Mouse (Mus musculus) megakaryocyte, embryonic 14.5 days (primary cell): Measurements from ENCODE around the gene Ino80. TPM values are rescaled to one million over a fixed set of nuclear protein-coding genes. Genes with fewer than 3 reads are reported as not detected.

Source experiments
- H3K27me3 ChIP-seq: replicated peaks from 2 replicates; pipeline ENCODE3; 2012; ENCODE audit warnings: inconsistent platforms
- H3K36me3 ChIP-seq: replicated peaks from 2 replicates; pipeline ENCODE3; 2012; ENCODE audit warnings: low read length, inconsistent platforms, mixed read lengths
- H3K4me1 ChIP-seq: 2 replicates; pipeline ENCODE4 v1.6.1; 2012; ENCODE audit warnings: inconsistent platforms
- H3K4me3 ChIP-seq: replicated peaks from 2 replicates; pipeline ENCODE3; 2012; ENCODE audit warnings: moderate library complexity, mild to moderate bottlenecking, inconsistent platforms
- H3K9me3 ChIP-seq: 2 replicates; pipeline ENCODE4 v1.6.1; 2012; ENCODE audit warnings: inconsistent platforms
- FLI1 ChIP-seq: IDR thresholded peaks from 2 replicates; pipeline ENCODE4 v1.6.1; 2012; ENCODE audit warnings: low read length, inconsistent platforms, mixed read lengths
- GATA1 ChIP-seq: IDR thresholded peaks from 3 replicates; pipeline ENCODE4 v1.6.1; 2012; ENCODE audit warnings: mixed read lengths, low read length, inconsistent platforms, borderline replicate concordance
- polyA plus RNA-seq: library from polyadenylated mRNA; stranded (reverse); fragments of >175 nt; gene quantifications from 2 replicates; pipeline ENCODE4 v1.2.3, GENCODE M21; 2012; ENCODE audit warnings: low replicate concordance; ENCODE audit not compliant: insufficient read depth

The Ino80 gene
- polyA plus RNA-seq, 1 experiment: 2.7 TPM

GRCm38 (mm10) chr2:119500965-119501652, 23.6 kb upstream of the Ino80 start:
- Histone ChIP-seq H3K4me3 (no peak overlapping the region), H3K27me3 (peaks cover 5% of the 10 kb centered on the region), H3K4me1 (peaks cover 8% of the 10 kb centered on the region), H3K9me3 (no peaks in the 10 kb centered on the region), H3K36me3 (no peaks in the 10 kb centered on the region)
- TF ChIP-seq GATA1 (no peak), FLI1 (no peak)

- peaks cover 5% of the 10 kb centered on the region for H3K27me3 ChIP-seq
- peaks cover 7% of the 10 kb centered on the region for H3K4me1 ChIP-seq
- no peaks in the 10 kb centered on the region for H3K36me3 ChIP-seq
- no peak overlapping the region for H3K4me3 ChIP-seq
- TF ChIP-seq FLI1 (no peak), GATA1 (no peak)
- no peaks in the 10 kb centered on the region for H3K9me3 ChIP-seq
These were observed 21.4 kb upstream of the Ino80 start for GRCm38 (mm10) chr2:119498859-119499258.

DNA sequence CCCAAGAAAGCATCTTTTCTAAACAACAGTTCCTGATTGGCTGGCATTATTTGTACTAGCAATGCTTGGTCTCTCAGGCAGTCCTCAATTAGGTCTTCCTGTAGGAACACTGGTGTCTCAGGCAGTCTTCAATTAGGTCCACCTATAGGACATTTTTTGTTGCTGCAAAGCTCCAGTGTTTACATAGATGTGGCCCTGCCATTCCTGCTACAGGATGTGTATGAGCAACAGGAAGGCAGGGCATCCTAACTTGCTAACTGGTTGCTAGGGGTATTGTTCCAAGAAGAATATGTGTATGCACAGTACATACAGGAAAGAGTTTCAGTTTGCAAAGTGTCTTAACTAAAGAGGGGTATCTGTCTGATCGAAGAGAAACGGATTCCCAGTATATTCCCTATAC, 18.6 kb upstream of the Ino80 start:
- no peak for TF ChIP-seq FLI1
- TF ChIP-seq GATA1: no peak
- Histone ChIP-seq H3K36me3 (no peaks in the 10 kb centered on the region), H3K4me1 (peaks cover 19% of the 10 kb centered on the region), H3K4me3 (no peak overlapping the region), H3K27me3 (peaks cover 5% of the 10 kb centered on the region), H3K9me3 (no peaks in the 10 kb centered on the region)

GRCm38 (mm10) chr2:119491953-119492352, 14.5 kb upstream of the Ino80 start:
- Histone ChIP-seq H3K4me1 (peaks cover 23% of the 10 kb centered on the region), H3K9me3 (no peaks in the 10 kb centered on the region), H3K36me3 (no peaks in the 10 kb centered on the region), H3K4me3 (no peak overlapping the region), H3K27me3 (no peaks in the 10 kb centered on the region)
- TF ChIP-seq GATA1: no peak
- no peak for TF ChIP-seq FLI1

DNA sequence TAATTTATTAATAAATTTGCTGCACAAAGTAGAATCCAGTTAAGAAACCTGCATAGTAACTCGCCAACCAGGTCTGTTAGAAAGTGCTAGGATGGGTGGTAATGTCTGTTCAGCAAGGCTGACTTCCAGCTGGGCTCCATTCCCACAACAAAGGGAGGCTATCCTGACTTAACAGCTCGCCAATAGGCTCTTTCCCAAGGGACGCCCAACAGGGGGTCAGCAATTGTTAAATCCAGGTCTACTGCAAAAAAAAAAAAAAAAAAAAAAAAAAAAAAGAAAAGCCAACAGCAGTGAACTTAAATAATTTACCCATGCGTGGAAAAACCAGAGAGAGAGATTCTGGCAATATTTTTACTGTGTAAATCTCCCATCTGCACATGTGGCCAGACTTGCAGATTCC, 9.0 kb upstream of the Ino80 start:
- Histone ChIP-seq H3K36me3 (no peaks in the 10 kb centered on the region), H3K27me3 (no peaks in the 10 kb centered on the region), H3K9me3 (no peaks in the 10 kb centered on the region), H3K4me3 (no peak overlapping the region), H3K4me1 (peaks cover 8% of the 10 kb centered on the region)
- no peak for TF ChIP-seq GATA1
- TF ChIP-seq FLI1: no peak

GRCm38 (mm10) chr2:119482307-119482706, 4.8 kb upstream of the Ino80 start:
- TF ChIP-seq FLI1 (no peak), GATA1 (no peak)
- H3K4me1 ChIP-seq: peaks cover 9% of the 10 kb centered on the region; the same call in 1 of the 2 replicates
- H3K4me3 ChIP-seq: no peak overlapping the region
- H3K9me3 ChIP-seq: no peaks in the 10 kb centered on the region
- no peaks in the 10 kb centered on the region for H3K27me3 ChIP-seq
- H3K36me3 ChIP-seq: peaks cover 8% of the 10 kb centered on the region

DNA sequence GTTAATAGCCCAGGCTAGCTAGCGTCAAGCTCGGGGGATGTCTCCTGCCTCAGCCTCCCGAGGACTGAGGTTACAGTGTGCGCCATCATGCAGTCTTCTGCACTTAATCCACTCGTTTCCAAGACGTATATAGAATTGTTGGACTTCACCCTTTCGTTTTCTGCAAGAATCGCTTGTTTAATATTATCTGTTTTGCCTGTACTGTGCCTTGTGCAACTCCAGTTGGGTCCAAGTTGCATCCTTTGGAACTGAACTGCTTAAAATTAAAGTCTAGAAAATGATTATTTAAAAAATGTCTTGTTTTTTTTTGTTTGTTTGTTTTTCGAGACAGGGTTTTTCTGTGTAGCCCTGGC, 886 bp upstream of the Ino80 start:
- Histone ChIP-seq H3K36me3 (peaks cover 8% of the 10 kb centered on the region), H3K9me3 (no peaks in the 10 kb centered on the region), H3K4me1 (peaks cover 28% of the 10 kb centered on the region), H3K4me3 (peak overlapping the region; percentile 99), H3K27me3 (no peaks in the 10 kb centered on the region)
- TF ChIP-seq FLI1 (no peak), GATA1 (no peak)

GRCm38 (mm10) chr2:119476621-119477391, 681 bp downstream of the Ino80 start:
- H3K9me3 ChIP-seq: no peaks in the 10 kb centered on the region
- no peaks in the 10 kb centered on the region for H3K27me3 ChIP-seq
- peak overlapping the region; percentile 99 for H3K4me3 ChIP-seq
- peaks cover 28% of the 10 kb centered on the region for H3K4me1 ChIP-seq
- H3K36me3 ChIP-seq: peaks cover 14% of the 10 kb centered on the region
- TF ChIP-seq FLI1: no peak
- TF ChIP-seq GATA1: no peak

DNA sequence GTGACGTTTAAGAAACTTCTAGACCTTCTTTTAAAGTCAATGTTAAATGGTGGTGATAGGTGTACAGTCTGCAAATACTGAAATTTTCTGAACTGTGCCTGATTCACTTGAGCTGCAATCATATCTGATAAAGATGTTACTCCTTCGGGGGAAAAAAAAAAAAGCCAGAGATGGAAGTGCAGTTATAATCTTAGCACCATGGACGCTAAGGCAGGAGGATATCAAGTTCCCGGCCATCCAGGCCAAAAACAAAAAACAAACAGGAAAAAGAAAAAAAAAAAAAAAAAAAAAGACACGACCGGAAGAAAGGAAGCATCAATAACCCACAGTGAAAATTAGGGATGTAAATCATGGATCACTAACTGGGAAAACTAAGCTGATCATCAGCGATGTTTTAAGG, 1.3 kb downstream of the Ino80 start:
- no peak for TF ChIP-seq FLI1
- TF ChIP-seq GATA1: no peak
- Histone ChIP-seq H3K9me3 (no peaks in the 10 kb centered on the region), H3K4me3 (peak overlapping the region; percentile 99)

DNA sequence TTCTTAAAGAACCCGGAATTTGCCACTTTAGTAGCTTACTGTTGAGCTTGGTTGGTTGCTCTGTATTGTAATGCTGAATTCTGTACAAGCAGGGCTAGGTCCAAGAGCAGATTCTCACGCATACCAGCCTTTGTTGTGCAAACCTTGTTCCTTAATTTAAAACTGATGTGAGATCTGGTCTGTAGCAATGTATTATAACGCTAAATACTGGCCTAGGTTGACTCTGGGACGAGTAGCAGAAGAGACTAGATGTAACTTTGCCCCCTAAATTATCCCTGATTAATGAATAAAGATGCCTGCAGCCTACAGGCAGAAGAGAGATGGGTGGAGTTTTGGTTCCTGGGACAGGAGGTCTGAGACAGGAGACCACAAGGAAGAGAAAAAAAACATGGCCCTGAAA, 13.5 kb downstream of the Ino80 start:
- H3K4me1 ChIP-seq: peaks cover 15% of the 10 kb centered on the region; the same call in 1 of the 2 replicates
- peaks cover 18% of the 10 kb centered on the region for H3K36me3 ChIP-seq
- TF ChIP-seq GATA1 (no peak), FLI1 (no peak)
- no peak overlapping the region for H3K4me3 ChIP-seq
- no peaks in the 10 kb centered on the region for H3K9me3 ChIP-seq
- H3K27me3 ChIP-seq: no peaks in the 10 kb centered on the region

More for the DNA sequence above, 1.3 kb downstream of the Ino80 start:
- Histone ChIP-seq H3K4me1 (peaks cover 28% of the 10 kb centered on the region), H3K27me3 (no peaks in the 10 kb centered on the region), H3K36me3 (peaks cover 17% of the 10 kb centered on the region)
